Mouse (Mus musculus): ENCODE measurements around the gene Dusp6. TPM values are rescaled to one million over a fixed set of nuclear protein-coding genes. Genes with fewer than 3 reads are reported as not detected.

Dusp6 gene
- polyA plus RNA-seq, 1 experiment: 5.1 TPM

GRCm38 (mm10) chr10:99274640-99275039 is 11.6 kb downstream of the Dusp6 start:
- no peak overlapping the region for H3K4me3 ChIP-seq (ENCODE audit: control insufficient read depth, low read depth, low read length)
- no peak for TF ChIP-seq POLR2A (IDR thresholded peaks at IDR 0.05; ENCODE audit: control insufficient read depth, low read depth, low read length)
- no peaks in the 10 kb centered on the region for H3K36me3 ChIP-seq (ENCODE audit: control insufficient read depth, insufficient read depth, low read length)
- no peak overlapping the region for H3K27ac ChIP-seq (ENCODE audit: control insufficient read depth, insufficient read depth, low read depth, low read length)
- peaks cover 14% of the 10 kb centered on the region for H3K4me1 ChIP-seq (ENCODE audit: control insufficient read depth, insufficient read depth, low read length)
- no peaks in the 10 kb centered on the region for H3K27me3 ChIP-seq (ENCODE audit: control insufficient read depth, insufficient read depth, low read length)

GRCm38 (mm10) chr10:99279067-99279880 is 16.2 kb downstream of the Dusp6 start:
- no peaks in the 10 kb centered on the region for H3K27me3 ChIP-seq (ENCODE audit: control insufficient read depth, insufficient read depth, low read length)
- H3K4me3 ChIP-seq (ENCODE audit: control insufficient read depth, low read depth, low read length): no peak overlapping the region
- peaks cover 7% of the 10 kb centered on the region; the same call in 1 of the 2 replicates for H3K4me1 ChIP-seq (ENCODE audit: control insufficient read depth, insufficient read depth, low read length)
- H3K36me3 ChIP-seq (ENCODE audit: control insufficient read depth, insufficient read depth, low read length): no peaks in the 10 kb centered on the region
- H3K27ac ChIP-seq (ENCODE audit: control insufficient read depth, insufficient read depth, low read depth, low read length): no peak overlapping the region
- no peak for TF ChIP-seq CTCF (IDR thresholded peaks at IDR 0.05; ENCODE audit: control insufficient read depth, insufficient read depth, insufficient replicate concordance, low read depth, low read length)
- TF ChIP-seq POLR2A (IDR thresholded peaks at IDR 0.05; ENCODE audit: control insufficient read depth, low read depth, low read length): no peak

GRCm38 (mm10) chr10:99283981-99284385 is 21.0 kb downstream of the Dusp6 start:
- no peaks in the 10 kb centered on the region for H3K36me3 ChIP-seq (ENCODE audit: control insufficient read depth, insufficient read depth, low read length)
- H3K4me3 ChIP-seq (ENCODE audit: control insufficient read depth, low read depth, low read length): no peak overlapping the region
- H3K4me1 ChIP-seq (ENCODE audit: control insufficient read depth, insufficient read depth, low read length): peaks cover 14% of the 10 kb centered on the region
- no peaks in the 10 kb centered on the region for H3K27me3 ChIP-seq (ENCODE audit: control insufficient read depth, insufficient read depth, low read length)
- no peak overlapping the region; the same call in 1 of the 2 replicates for H3K27ac ChIP-seq (ENCODE audit: control insufficient read depth, insufficient read depth, low read depth, low read length)
- TF ChIP-seq POLR2A (IDR thresholded peaks at IDR 0.05; ENCODE audit: control insufficient read depth, low read depth, low read length) (no peak), CTCF (IDR thresholded peaks at IDR 0.05; ENCODE audit: control insufficient read depth, insufficient read depth, insufficient replicate concordance, low read depth, low read length) (no peak)

- Histone ChIP-seq H3K36me3 (ENCODE audit: control insufficient read depth, insufficient read depth, low read length) (no peaks in the 10 kb centered on the region), H3K27ac (ENCODE audit: control insufficient read depth, insufficient read depth, low read depth, low read length) (no peak overlapping the region; the same call in 1 of the 2 replicates), H3K4me3 (ENCODE audit: control insufficient read depth, low read depth, low read length) (no peak overlapping the region), H3K4me1 (ENCODE audit: control insufficient read depth, insufficient read depth, low read length) (peaks cover 8% of the 10 kb centered on the region), H3K27me3 (ENCODE audit: control insufficient read depth, insufficient read depth, low read length) (no peaks in the 10 kb centered on the region)
- TF ChIP-seq POLR2A (IDR thresholded peaks at IDR 0.05; ENCODE audit: control insufficient read depth, low read depth, low read length) (no peak), CTCF (IDR thresholded peaks at IDR 0.05; ENCODE audit: control insufficient read depth, insufficient read depth, insufficient replicate concordance, low read depth, low read length) (no peak)
Measured at GRCm38 (mm10) chr10:99284918-99285317, 21.9 kb downstream of the Dusp6 start.

GRCm38 (mm10) chr10:99285759-99286158 is 22.7 kb downstream of the Dusp6 start:
- H3K4me1 ChIP-seq (ENCODE audit: control insufficient read depth, insufficient read depth, low read length): peaks cover 8% of the 10 kb centered on the region
- no peak for TF ChIP-seq POLR2A (IDR thresholded peaks at IDR 0.05; ENCODE audit: control insufficient read depth, low read depth, low read length)
- TF ChIP-seq CTCF (IDR thresholded peaks at IDR 0.05; ENCODE audit: control insufficient read depth, insufficient read depth, insufficient replicate concordance, low read depth, low read length): no peak
- H3K27me3 ChIP-seq (ENCODE audit: control insufficient read depth, insufficient read depth, low read length): no peaks in the 10 kb centered on the region
- H3K27ac ChIP-seq (ENCODE audit: control insufficient read depth, insufficient read depth, low read depth, low read length): 0 out of 2 replicates have a peak overlapping the region, but pooled peaks have one; percentile 21
- H3K4me3 ChIP-seq (ENCODE audit: control insufficient read depth, low read depth, low read length): no peak overlapping the region
- H3K36me3 ChIP-seq (ENCODE audit: control insufficient read depth, insufficient read depth, low read length): no peaks in the 10 kb centered on the region

- Histone ChIP-seq H3K27me3 (ENCODE audit: control insufficient read depth, insufficient read depth, low read length) (no peaks in the 10 kb centered on the region), H3K36me3 (ENCODE audit: control insufficient read depth, insufficient read depth, low read length) (no peaks in the 10 kb centered on the region), H3K27ac (ENCODE audit: control insufficient read depth, insufficient read depth, low read depth, low read length) (no peak overlapping the region), H3K4me1 (ENCODE audit: control insufficient read depth, insufficient read depth, low read length) (peaks cover 8% of the 10 kb centered on the region), H3K4me3 (ENCODE audit: control insufficient read depth, low read depth, low read length) (no peak overlapping the region)
- TF ChIP-seq POLR2A (IDR thresholded peaks at IDR 0.05; ENCODE audit: control insufficient read depth, low read depth, low read length) (no peak), CTCF (IDR thresholded peaks at IDR 0.05; ENCODE audit: control insufficient read depth, insufficient read depth, insufficient replicate concordance, low read depth, low read length) (no peak)
Measured at GRCm38 (mm10) chr10:99286213-99286612, 23.2 kb downstream of the Dusp6 start.

- Histone ChIP-seq H3K4me3 (ENCODE audit: control insufficient read depth, low read depth, low read length) (peak overlapping the region; percentile 15; the same call in 1 of the 2 replicates), H3K4me1 (ENCODE audit: control insufficient read depth, insufficient read depth, low read length) (peaks cover 8% of the 10 kb centered on the region), H3K27ac (ENCODE audit: control insufficient read depth, insufficient read depth, low read depth, low read length) (no peak overlapping the region), H3K27me3 (ENCODE audit: control insufficient read depth, insufficient read depth, low read length) (no peaks in the 10 kb centered on the region), H3K36me3 (ENCODE audit: control insufficient read depth, insufficient read depth, low read length) (no peaks in the 10 kb centered on the region)
- TF ChIP-seq CTCF (IDR thresholded peaks at IDR 0.05; ENCODE audit: control insufficient read depth, insufficient read depth, insufficient replicate concordance, low read depth, low read length) (no peak), POLR2A (IDR thresholded peaks at IDR 0.05; ENCODE audit: control insufficient read depth, low read depth, low read length) (no peak)
Measured at GRCm38 (mm10) chr10:99286787-99287186, 23.8 kb downstream of the Dusp6 start.
